In genomic region chr9:23212303-23212702, GRCm38 (mm10) we compare ENCODE assay signal across 8 mouse cellular contexts. TPM values are rescaled to one million over a fixed set of nuclear protein-coding genes. Genes with fewer than 3 reads are reported as not detected.
DNase-seq lines count a peak whose midpoint lies in the region; ATAC-seq and TF ChIP-seq lines count a peak whose summit lies in the region.

No protein-coding gene starts in this region.

- DNase-seq in c-Kit-positive CD71-negative TER-119-negative erythroid progenitor cells, embryonic 14.5 days (ENCODE audit: low read depth) = peak; percentile 46
- peak; percentile 89 for DNase-seq in forebrain, embryonic 14.5 days (ENCODE audit: low spot score)
- peak; percentile 72 to 83 for DNase-seq in heart, postnatal 36 days
- peak; percentile 65 to 74 for DNase-seq in layer of hippocampus, adult 2 months (ENCODE audit: low spot score in 2 of 2)
- peak; percentile 86 for DNase-seq in lung, postnatal 0 days (ENCODE audit: low spot score)
- DNase-seq in ovary, postnatal 14 days (ENCODE audit: low spot score) = peak; percentile 74
- peak; percentile 15 to 57 for DNase-seq in thymus, postnatal 10 days (ENCODE audit: low spot score in 2 of 2)

- no peak overlapping the region for H3K4me2 ChIP-seq in forebrain, embryonic 14.5 days (ENCODE audit: low read length)
- no peak overlapping the region for H3K4me2 ChIP-seq in lung, postnatal 0 days (replicated peaks; ENCODE audit: low read depth, low read length)

- no peak for TF ChIP-seq EP300 in ES-Bruce4 (IDR thresholded peaks at IDR 0.05; ENCODE audit: insufficient read depth, low read depth, low read length)
- no peak for TF ChIP-seq EP300 in lung, postnatal 0 days (IDR thresholded peaks at IDR 0.05)

- whole genome bisulfite sequencing in forebrain, embryonic 14.5 days = 4% methylated on average over 11 of the region's 11 CpGs
- WGBS in lung, postnatal 0 days = 7% methylated on average over 11 of the region's 11 CpGs

- no peaks in the 10 kb centered on the region for H3K4me1 ChIP-seq in ES-Bruce4 (ENCODE audit: control insufficient read depth, insufficient read depth, low read length)
- H3K4me1 ChIP-seq in forebrain, embryonic 14.5 days (ENCODE audit: control insufficient read depth, insufficient read depth, low read length) = no peaks in the 10 kb centered on the region
- H3K4me1 ChIP-seq in lung, postnatal 0 days (ENCODE audit: insufficient read depth, low read depth, low read length) = no peaks in the 10 kb centered on the region

- intact Hi-C loops in heart, postnatal 36 days (cut with DNase I) = loop anchor here (1.0 to 5.0 kb wide), 4 partner anchors 185 to 656 kb away; no protein-coding TSS in a partner anchor

- no peaks in the 10 kb centered on the region for H3K9me3 ChIP-seq in ES-Bruce4 (replicated peaks; ENCODE audit: control insufficient read depth, insufficient read depth, low read length, poor library complexity, severe bottlenecking)
- no peaks in the 10 kb centered on the region for H3K9me3 ChIP-seq in forebrain, embryonic 14.5 days (replicated peaks; ENCODE audit: control insufficient read depth, low read length)
- H3K9me3 ChIP-seq in lung, postnatal 0 days (ENCODE audit: low read length) = no peaks in the 10 kb centered on the region

- no peak overlapping the region for H3K9ac ChIP-seq in ES-Bruce4 (ENCODE audit: low read depth, poor library complexity, severe bottlenecking)
- no peak overlapping the region for H3K9ac ChIP-seq in forebrain, embryonic 14.5 days (ENCODE audit: low read length)
- H3K9ac ChIP-seq in lung, postnatal 0 days (replicated peaks; ENCODE audit: low read depth) = no peak overlapping the region

- no peak overlapping the region for H3K4me3 ChIP-seq in ES-Bruce4 (ENCODE audit: low read depth, low read length)
- H3K4me3 ChIP-seq in forebrain, embryonic 14.5 days (ENCODE audit: low read depth, low read length) = no peak overlapping the region
- H3K4me3 ChIP-seq in layer of hippocampus, adult 2 months = no peak overlapping the region
- H3K4me3 ChIP-seq in lung, postnatal 0 days (ENCODE audit: low read depth, low read length) = no peak overlapping the region

- TF ChIP-seq POLR2A in ES-Bruce4 (IDR thresholded peaks at IDR 0.05; ENCODE audit: insufficient read depth, low read length) = no peak

- no peaks in the 10 kb centered on the region; the same call in 1 of the 2 replicates for H3K27me3 ChIP-seq in ES-Bruce4 (ENCODE audit: control insufficient read depth, insufficient read depth, low read length, poor library complexity, severe bottlenecking)
- H3K27me3 ChIP-seq in forebrain, embryonic 14.5 days (replicated peaks; ENCODE audit: control insufficient read depth, insufficient read depth, low read length) = no peaks in the 10 kb centered on the region
- no peaks in the 10 kb centered on the region for H3K27me3 ChIP-seq in lung, postnatal 0 days (replicated peaks; ENCODE audit: insufficient read depth, low read length)

- H3K27ac ChIP-seq in ES-Bruce4 (ENCODE audit: insufficient read depth, low read length) = no peak overlapping the region
- H3K27ac ChIP-seq in forebrain, embryonic 14.5 days (ENCODE audit: low read depth, low read length) = no peak overlapping the region
- H3K27ac ChIP-seq in layer of hippocampus, adult 2 months = no peak overlapping the region
- H3K27ac ChIP-seq in lung, postnatal 0 days (ENCODE audit: low read length) = no peak overlapping the region

- peak; percentile 94 for ATAC-seq in forebrain, embryonic 14.5 days
- peak; percentile 72 for ATAC-seq in lung, postnatal 0 days

- H3K36me3 ChIP-seq in ES-Bruce4 (ENCODE audit: control insufficient read depth, insufficient read depth, low read length, poor library complexity, severe bottlenecking) = no peaks in the 10 kb centered on the region
- no peaks in the 10 kb centered on the region for H3K36me3 ChIP-seq in forebrain, embryonic 14.5 days (ENCODE audit: control insufficient read depth, insufficient read depth, low read length)
- no peaks in the 10 kb centered on the region for H3K36me3 ChIP-seq in lung, postnatal 0 days (ENCODE audit: insufficient read depth, low read length)

- TF ChIP-seq CTCF in ES-Bruce4 (IDR thresholded peaks at IDR 0.05; ENCODE audit: low read depth, low read length) = peak; percentile 88
- TF ChIP-seq CTCF in layer of hippocampus, adult 2 months (conservative IDR thresholded peaks at IDR 0.05) = peak; percentile 95
- TF ChIP-seq CTCF in lung, postnatal 0 days (IDR thresholded peaks at IDR 0.05) = peak; percentile 96

RNA-seq across cellular contexts. Expression of gene Bmper, which starts 10.6 kb away (rescaled TPM):
- not detected in 2 replicates for polyA plus RNA-seq in ES-Bruce4 (2011; ENCODE audit: insufficient read depth, insufficient read length, low read depth, missing spikeins)
- polyA plus RNA-seq in forebrain, embryonic 14.5 days (2014; fragmentation: Nextera tagmentation; extraction: Ambion mirVana) = 13.3 and 13.9 TPM in 2 replicates
- total RNA-seq in heart, postnatal 36 days (2021) = 1 to 10 TPM; 3.1 to 4.3 TPM
- 1 to 10 TPM; 3.2 to 4.6 TPM for total RNA-seq in layer of hippocampus, adult 2 months (2021)
- polyA plus RNA-seq in lung, postnatal 0 days (2015; fragmentation: Nextera tagmentation; extraction: Ambion mirVana) = 23.6 and 27.0 TPM in 2 replicates

Comparison
In these comparisons a context has a peak if more than half of its experiments do, and no peak if none do; other contexts are left out.
1. DNase-seq: peak in every context shown above with its lines; median percentile 89 in forebrain, embryonic 14.5 days; 86 in lung, postnatal 0 days; 78 in heart, postnatal 36 days; 74 in ovary, postnatal 14 days; 70 in layer of hippocampus, adult 2 months; 46 in c-Kit-positive CD71-negative TER-119-negative erythroid progenitor cells, embryonic 14.5 days; 36 in thymus, postnatal 10 days.
2. RNA of gene Bmper, which starts 10.6 kb away (polyA plus RNA-seq): 23.6 to 27.0 TPM in lung, postnatal 0 days and 13.3 to 13.9 TPM in forebrain, embryonic 14.5 days; not detected in ES-Bruce4; every median in the first group is over 10 times any median in the second.
3. Peak in every context shown above with its lines, with median percentiles within 50 percentile points of each other: CTCF ChIP-seq.